Mouse (Mus musculus) skeletal muscle tissue, adult 2 months (tissue): ENCODE data around the gene Rarb.

Experiments used
- DNase-seq: peaks from one replicate; pipeline ENCODE4 v3.0.0-alpha.2; 2012; ENCODE audit warnings: low read depth, low spot score

The Rarb gene

DNA sequence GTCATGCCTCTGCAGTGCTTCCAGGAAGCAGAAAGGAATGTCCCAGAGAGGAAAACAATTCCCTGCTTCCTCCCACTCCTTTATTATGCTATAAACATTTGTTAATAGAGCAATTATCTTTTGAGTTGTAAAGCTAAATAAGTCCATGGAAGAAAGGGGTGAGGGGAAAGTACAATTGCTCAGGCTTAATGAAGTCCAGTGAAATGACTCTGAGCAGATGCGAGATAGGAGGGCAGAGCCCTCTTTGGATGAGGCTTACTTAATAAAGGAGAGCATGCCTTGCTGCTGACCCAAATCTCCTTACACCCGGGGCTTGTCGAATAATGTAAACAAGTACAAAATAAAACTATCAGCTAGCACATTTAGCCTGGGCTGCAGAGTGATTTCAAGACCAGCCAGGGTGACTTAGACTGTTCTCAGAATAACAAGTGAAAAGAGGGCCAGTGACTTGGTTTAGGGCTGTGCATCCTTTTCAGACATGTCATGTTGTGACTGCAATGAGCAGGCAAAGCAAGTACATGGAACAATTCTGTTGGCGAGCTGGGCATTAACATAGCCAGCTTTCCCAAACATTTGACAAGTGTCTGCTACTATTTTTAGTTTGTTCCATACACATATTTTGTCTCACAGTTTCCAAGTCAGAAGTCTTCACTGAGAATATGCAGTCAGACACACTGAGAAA, 83.5 kb downstream of the Rarb start:
- DNase-seq, result no peak

DNA sequence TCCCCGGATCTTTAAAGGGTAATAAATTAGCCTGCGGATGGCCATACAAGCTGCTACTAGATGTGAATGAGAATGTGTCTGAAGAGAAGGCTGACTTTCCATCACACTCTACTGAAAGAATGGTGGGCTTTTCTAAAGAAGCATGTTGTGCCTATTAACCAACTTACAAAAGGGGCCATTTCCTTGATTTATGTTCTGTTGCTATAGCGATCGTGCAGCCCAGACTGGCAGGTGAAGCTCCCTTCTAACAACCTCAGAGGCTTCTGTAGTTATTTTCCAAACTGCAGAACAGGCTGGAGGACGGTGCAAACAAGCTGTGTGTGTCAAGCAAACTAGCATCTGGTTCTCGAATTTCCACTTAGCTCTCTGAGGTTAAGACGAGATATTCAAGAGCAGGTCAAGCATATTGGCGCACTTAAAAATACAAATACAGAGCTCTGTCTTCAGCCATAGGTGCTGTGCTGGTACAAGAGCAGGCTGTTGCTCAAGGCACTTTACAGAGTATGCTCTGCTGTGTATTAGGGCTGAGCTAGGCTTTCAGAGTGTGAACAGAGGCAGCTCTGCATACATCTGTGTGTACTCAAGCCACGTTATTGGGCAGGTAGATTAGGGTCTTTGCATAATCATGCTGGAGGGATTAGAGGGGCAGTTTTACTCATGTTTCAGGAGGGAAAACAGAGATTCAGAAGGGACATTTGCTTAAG, 85.2 kb downstream of the Rarb start:
- DNase-seq, result no peak

DNA sequence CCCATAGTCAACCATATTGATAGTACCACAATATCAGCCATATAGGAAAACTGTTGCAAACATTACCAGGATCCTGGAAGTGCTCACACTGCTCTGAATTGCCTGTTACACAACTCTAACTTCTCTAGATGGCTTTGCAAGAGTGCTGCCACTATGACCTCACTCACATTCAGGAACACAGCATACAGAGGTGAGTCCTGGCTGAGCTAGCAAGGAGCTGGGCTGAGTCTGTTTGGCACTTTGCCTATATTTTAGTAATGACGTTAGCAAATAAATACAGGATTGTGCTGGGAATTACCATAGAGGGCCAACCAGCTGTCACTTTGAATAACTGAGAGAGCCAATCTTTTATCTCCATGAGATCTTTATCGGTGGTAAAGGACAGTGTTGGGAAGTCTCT, 86.9 kb downstream of the Rarb start:
- DNase-seq, result no peak

DNA sequence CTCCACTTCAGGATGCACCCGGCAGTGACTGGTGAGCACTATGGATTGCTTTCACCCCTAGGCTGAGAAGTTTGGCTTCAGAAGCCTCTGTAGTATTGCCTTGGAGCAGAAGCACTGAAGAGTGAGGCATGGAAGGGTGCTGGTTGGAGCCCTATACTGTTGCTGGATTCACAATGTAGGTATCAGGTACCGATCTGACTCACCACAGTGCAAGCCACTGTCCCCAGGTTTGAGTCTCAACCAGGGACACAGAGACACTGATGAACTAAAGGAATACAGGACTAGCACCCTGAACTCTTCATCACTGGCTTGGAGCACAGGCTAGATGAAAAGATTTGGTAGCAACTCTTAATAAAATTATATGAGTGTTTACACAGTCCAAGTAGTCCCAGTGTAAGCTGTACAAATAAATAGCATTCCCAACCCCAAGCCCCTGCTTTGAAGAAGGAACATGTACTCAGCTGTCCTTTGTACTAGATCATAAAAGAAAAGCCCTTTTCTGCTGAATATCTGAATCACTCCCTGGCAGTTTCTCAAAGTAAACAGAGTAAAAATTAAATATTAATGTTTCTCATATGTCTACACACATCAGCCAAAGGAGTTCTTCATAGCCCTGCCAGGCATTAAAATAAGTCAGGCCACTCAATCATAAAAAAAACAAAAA, 90.6 kb downstream of the Rarb start:
- no peak for DNase-seq

DNA sequence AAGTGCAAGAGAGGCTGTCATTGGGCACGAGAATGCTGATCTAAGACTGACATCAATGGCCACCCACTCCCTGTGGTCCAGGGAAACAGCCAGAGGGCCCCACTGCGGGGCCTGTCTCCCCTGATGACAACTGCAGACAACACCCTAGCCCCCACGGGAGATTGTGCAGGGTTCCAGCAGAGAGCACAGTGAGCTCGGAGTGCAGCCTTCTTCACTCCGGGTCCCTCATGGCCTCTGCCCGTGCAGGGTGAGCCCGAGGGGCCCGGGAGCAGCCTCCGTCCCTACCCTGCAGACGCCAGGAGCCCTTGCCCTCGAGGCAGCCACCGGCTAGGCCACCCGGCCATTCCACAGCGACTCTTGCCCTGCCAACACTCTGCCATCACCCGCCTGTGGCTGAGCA, 95.0 kb downstream of the Rarb start:
- DNase-seq, result no peak

DNA sequence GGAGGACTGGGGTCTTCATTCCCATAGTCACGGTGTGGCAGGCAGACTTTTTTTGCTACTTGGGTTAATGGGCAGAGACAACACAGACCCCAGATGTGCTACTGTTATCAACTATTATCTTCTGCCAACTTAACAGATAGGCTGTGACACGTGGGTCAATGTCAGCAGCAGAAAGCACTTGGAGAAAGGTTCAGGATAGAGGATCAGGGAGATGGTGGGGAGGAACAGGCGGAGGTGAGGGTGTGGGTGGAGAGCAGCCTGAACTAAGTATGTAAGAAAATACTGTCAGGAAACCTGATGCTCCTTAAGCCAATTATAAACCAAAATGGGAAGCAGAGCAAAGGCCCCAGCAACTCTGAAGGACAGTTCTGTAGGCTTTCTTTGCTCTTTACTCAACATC, 101.1 kb downstream of the Rarb start:
- DNase-seq, result no peak

DNA sequence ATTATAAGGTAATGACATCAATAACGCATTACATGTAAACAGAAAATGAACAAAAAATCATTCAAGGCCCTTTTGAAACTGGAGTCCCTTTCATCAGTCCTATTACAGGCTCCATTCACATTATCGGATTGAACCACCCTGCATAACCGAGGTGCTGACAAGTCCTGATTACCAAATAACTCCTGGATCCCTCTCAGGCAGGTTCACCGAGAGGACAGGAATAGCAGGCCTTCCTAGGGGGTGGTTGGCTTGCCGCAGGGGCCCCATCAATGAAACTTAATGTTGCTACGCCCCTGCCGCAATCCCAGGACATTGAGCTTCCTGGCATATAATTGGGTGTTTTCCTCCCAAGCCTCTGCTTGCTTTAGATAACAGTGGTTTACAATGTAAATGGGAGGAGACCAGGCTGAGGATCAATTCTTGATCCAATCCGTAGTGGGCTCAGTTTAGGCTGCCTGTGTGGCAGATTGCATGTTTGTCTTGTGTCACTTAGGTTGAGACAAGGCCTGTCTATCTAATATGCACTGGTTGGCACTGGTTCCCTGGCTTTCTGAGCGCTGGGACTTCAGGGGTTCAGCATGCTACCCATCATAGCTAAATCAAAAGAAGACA, 104.5 kb downstream of the Rarb start:
- no peak for DNase-seq

DNA sequence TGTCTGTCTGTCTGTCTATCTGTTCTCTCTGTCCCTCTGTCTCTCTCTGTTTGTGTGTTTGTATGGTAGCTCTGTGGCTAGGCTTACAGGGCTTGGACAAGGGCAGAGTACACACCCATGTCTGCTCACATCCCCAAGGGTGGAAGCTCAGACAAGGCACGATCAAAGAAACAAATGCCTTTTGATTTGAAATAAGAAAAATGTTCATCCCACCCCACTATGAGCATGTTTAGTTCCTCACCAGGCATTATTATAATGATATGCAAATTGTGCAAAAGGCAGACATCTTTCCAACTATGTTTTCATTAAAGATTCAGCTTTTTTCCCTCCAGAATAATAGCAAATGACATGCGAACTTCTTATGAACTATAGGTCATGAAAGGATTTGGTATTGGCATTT, 105.2 kb downstream of the Rarb start:
- DNase-seq, result no peak

DNA sequence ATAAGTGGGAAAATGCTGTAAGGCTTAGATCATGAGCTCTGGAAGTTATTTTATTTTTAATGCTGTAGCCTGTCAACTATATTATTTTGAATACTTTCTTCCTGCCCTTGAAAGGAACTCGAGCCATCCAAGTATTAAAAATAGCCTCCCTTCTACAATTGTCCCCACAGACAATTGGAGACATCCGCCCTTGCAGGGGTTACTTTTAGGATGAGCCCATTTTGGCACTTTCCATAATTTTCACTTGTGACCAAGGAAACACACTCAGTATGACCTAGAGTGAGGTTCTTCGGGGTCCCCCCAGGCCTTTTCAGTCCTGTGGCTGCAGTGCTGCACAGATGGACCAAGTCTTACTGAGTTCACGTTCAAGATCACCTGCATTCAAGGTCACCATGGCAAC, 119.7 kb downstream of the Rarb start:
- DNase-seq, result no peak

DNA sequence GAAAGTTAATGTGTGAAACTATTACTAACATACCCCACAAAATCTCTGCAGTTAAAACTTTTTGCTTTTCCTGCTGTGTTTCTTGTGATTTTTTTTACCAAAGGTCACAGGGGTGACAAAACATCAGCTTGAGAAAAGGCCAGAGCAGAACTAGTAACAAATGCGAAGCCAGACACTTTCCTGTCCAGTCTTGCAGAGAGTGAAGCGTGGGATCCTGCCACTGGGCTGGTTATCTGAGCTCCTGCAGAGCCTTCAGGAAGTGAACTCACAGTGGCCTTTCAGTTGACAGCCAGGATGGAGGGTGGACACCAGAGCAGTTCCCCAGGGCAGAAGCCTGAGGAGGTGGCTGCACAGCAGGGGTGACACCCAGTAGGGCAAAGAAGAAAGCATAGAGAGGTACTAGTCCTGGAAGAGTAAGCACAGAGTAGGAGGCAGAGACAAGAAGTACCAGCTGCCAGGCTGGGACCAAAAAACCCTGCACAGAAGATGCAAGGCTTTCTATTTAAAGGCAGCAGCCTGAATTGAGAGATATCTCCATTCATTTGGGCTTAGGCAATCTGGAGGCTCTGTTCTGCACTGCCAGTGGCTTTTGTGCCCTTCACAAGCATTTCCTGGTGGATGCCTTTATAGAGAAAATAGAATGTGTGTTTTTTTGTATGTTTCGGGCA, 123.4 kb downstream of the Rarb start:
- no peak for DNase-seq

DNA sequence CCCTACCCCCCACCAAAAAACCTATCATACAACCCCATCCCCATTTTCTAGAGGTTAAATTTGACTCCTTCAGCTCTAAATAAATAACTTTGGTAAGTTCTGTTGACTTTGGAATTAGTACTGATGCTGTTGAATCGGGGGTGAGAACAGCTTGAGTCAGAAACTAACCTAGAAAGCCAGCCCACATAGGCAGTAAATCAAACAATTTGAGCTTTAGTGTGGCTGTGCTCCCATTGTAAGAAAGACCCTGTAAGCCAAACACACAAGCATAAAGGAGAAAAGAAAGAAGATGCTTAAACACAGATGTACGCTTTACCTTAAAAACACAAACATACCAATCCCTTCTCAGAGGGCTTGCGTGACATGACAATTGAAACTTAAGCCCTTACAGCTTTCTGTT, 140.6 kb downstream of the Rarb start:
- no peak for DNase-seq

DNA sequence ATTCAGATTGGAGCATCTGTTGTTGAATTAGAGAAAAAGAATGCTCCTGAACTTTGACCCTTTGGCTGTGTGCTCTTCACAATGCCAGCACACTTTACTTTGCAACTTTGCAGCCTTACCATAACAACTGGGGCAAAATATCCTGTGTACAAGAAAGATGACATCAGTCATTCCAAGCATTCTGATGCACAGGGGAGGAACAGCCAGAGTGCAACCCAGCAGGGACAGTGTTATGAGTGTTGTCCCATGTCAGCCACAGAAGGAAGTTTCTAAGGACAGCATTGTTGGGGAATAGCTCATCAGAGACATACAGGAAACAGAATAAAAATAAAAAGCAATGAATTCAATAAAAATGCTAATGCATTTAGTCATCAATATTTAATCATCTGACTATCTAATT, 141.9 kb downstream of the Rarb start:
- no peak for DNase-seq

DNA sequence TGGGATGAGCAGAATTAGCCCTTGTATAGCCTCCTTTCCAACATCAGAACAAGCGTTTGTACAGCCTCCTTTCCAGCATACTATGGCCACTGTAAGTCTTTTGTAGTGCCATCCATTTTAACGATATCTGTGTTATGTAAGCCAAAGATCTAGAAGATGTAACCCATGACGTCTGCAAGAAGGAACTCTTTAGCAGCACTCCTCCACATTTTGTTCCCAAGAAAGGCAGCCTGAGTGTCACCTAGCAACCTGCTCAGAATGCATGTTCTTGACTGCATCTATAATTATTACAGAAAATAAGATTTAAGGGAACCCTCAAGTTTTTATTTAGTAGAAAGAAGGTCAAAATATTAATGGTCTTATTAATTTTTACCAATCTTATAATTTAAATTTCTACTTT, 148.4 kb downstream of the Rarb start:
- DNase-seq, result no peak

DNA sequence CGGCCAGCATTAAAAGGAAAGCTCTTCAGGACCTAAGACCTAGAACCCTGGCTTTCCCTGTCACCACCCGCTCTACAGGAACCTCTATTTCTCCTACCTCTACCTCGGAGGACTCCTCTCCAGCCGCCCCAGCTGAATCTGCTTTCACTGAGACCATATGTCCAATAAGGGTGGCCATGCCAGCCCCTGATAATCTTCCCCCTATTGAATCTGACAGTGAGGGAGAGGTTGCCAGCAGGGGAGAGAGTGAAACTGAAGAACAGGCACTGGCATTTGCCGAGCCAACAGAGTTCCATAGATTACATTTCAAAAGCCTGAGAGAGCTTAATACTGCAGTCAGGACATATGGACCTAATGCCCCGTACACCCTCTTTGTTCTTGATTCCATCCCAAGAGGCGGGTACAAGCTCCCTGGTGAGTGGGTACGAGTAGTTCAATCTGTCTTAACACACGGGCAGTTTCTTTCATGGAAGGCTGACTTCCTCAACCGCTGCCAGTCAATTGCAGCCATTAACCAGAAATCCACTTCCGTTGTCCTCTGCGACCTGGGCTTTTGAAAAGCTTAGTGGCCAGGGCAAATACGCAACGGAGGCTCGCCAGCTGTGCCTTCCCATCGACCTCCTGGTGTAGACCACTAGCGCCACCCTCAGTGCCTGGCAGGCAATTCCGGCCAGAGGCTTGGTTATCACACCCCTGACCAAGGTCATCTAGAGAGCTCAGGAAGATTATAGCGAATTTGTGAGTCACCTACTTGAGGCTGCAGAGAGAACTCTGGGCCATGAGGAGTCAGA, 179.6 kb downstream of the Rarb start:
- DNase-seq, result no peak

DNA sequence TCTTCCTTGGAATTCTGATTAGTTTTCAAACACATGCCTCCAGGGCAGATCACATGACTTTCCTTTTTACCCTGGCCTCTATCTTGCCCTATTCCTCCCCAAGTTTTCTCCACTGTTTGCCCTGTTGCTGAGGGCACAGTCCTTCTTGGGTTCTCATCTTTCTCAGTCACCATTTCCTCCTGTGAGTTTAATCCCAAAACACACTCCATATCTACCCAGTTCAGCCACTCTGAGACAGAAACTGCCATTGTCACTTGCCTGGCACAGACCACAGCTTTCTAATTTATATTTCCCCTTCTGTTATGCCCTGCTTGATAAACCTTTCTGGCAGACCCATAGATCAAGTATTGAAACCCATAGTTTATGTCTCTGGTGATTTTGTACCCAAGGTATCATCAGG, 205.0 kb downstream of the Rarb start:
- no peak for DNase-seq

DNA sequence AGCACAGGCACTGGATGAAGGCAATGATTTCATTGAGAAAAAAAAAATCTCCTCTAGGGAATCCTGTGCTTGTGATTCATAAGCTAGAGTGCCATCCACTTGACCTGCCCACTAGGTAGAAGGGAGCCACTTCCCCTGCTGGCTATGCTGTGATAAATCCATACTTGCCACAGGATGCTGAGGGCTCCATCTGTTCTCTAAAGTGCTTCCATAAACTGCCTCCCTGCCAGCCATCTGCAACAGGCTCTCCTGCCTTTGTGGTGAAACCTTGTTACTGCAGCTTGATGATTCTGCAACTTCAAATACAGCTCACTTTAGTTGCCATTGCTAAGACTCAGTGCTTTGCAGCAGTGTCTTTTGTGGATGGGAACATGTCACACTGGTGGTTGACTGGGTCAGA, 213.5 kb downstream of the Rarb start:
- DNase-seq, result no peak

DNA sequence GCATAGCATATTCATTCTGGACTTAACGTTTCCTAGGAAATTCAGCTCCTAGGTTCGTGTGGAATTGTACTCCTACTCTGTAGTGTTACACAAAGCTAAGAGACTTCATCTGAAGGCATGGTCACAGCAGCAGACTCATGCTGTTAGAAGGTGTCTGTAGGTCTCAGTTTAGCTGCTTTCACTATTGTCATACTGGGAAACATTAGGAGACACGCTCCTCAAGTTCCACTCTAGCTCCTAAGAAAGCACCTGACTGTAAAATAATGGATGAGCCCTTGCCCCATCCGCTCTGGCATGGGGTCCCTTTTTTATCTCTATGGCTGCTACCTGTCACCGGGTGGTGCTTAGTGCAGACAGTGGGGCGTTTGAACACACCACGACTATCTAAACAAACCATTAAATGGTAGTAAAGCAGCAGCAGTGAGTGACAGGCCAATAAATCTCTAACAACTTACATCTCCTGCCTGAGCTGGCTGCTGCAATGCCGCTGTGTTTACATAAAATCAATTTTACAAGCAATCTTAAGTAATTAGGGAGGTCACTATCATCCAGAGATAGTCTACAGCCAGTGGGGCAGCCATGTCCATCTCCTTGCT, 214.4 kb downstream of the Rarb start:
- no peak for DNase-seq

DNA sequence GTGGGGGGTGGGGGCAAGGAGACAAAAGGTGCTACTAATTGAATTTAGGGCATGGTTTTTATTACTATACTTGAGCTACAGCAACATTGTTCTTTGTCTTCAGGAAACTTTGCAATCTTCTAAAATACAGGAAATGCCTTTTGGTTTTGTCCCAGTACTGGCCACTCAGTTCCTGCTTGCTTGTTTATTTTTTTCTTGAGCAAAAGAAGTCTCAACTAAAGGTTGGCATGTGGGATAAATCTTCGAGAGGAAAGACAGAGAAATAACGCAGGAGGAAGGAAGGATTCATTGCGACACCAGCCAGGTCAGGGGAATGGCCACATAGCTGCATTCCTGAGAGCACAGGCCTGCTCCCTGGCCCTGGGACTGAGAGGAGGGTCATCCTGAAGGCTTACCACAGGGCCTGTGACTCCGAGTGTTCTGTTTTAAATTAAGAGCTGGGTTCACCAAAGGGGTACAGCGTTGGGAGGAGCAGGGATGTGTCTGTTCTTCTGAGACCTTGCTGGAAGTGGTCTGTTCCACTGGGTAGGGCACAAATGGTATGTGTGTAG, 215.8 kb downstream of the Rarb start:
- DNase-seq, result no peak

DNA sequence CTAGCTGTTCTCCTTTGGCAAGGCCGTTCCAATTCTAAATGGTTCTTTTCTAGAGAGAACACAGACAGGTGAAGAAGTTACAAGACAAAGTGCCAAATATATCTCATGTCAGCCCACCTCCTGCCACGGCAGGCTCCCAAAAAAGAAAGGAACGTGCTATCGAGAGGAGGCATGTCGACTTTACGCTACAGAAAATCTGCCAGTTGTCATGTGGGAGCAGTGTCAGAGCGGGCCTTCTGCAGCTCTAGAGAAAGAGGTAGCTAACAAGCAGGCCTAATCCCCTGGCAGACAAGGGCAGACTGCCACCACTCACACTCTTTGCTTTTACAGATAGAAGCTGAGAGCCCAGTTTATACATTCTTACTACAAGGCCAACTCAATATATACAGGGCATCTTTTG, 219.7 kb downstream of the Rarb start:
- no peak for DNase-seq

DNA sequence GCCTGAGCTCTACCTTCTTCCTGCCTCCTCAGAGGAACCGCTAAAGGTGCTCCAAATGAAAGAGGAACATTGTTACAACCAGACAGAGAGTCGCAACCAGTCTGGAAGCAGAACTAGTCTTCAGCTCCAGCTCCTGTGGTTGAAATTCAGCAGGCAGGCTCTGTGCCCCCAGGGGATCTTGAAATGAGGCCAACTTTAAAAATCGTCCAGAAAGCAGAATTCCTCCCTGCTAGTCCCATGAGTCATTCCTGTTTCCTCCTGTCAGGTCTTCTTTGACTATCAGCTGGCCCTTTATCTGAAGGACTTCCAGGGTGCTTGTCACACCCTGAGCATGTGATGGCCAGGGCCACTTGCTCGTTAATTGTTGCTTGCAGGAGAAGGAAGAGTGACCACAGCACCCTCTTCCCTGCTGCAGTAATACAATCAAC, 220.9 kb downstream of the Rarb start:
- DNase-seq, result peak; percentile 13

DNA sequence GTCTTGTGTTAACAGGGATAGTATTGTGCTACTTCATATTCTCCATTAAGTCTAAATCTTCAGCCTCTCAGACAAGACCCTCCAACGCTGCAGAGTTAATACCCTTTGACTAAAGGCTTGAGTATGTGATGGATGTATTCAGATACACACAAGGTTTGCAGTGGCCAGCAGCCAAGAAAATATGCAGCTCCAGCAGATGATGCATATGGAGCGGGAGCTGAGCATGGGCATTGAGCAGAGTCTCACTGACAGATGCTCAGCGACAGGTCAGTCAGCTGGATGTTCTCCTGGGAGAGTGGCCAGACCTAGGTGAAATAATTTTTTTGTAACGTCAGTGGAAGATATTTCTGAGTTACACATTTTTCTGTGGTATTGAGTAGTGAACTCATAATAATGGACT, 229.8 kb downstream of the Rarb start:
- no peak for DNase-seq
